Mouse (Mus musculus): ENCODE data around the gene Ift140.
"Not testable (repeated sequence)": the region's sequence is repeated elsewhere in the genome, so short reads cannot be mapped to it uniquely, and the experiment has no call there.

Ift140 gene

DNA sequence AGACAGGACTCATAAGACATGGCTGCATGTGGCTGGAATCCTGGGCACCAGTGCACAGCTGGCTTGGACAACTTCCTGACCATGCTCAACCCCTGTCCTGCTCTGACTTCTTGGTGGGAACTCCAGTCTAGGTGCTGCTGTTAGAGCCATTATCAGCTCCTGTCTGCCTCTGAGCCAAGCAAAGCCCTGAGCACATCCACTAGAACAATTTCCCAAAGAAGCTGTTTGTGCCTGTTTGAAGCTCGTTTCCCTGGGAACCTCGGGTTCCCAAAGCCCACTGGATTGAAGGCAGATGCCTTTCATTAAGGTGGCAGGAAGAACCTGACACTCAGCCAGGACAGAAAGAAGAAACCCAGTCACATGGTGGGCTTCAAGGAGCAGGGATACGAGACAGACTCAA is 104.5 kb downstream of the Ift140 start, which contains the start of gene Ptx4:
Gene Ptx4, plus strand, starts transcription at position 355 of the 400 bp plus-strand sequence.
- no peak for DNase-seq

DNA sequence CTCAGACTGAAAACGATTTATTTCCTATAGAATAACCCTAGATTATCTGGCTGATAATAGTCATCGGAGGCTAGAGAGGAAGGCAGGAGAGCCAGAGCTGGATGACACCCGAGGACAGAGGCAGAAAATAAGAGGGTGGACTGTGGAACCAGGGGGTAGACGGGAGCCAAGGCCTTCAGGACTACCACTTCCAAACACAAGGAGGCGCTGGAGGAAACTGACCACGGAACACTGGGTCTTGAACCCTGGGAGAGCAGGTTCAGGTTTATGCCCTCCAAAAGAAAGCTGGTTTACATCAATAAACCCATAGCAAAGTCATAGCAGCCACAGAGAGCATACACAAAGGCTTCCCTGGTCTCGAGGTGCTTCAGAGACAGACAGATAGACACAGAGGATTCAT is 108.1 kb downstream of the Ift140 start:
- DNase-seq, result no peak

GRCm38 (mm10) chr17:25125442-25126060 is 109.7 kb downstream of the Ift140 start:
- not testable (repeated sequence) for DNase-seq

DNA sequence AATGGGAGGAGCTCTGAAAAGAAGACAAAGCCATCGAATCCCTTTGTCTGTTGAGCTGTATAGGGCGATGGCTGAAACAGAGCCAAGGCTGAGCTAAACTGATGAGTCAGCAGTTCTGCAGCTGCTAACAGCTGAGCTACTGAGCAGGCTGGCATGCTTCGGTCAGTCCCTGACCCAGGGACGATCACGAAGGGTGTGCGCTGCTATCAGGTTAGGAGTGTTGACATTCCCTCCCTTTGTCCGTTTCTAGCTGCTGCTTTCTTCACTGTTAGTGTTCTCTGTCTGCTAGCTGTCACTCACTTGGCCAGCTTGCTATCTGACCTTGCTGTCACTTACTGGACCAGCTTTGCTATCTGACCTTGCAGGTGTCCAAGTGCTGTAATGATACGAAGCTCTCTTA is 111.2 kb downstream of the Ift140 start:
- DNase-seq, result no peak

- no peak for DNase-seq
Measured at GRCm38 (mm10) chr17:25127681-25128080, 111.8 kb downstream of the Ift140 start.

GRCm38 (mm10) chr17:25130060-25130459 is 114.2 kb downstream of the Ift140 start:
- no peak for DNase-seq

GRCm38 (mm10) chr17:25133275-25133698 is 117.4 kb downstream of the Ift140 start, which contains the start of gene Clcn7:
Gene Clcn7 (plus strand): TSS chr17:25133391.
- DNase-seq, result peak; percentile 98 to 99

- DNase-seq, result no peak
Measured at GRCm38 (mm10) chr17:25135622-25136021, 119.7 kb downstream of the Ift140 start.

DNA sequence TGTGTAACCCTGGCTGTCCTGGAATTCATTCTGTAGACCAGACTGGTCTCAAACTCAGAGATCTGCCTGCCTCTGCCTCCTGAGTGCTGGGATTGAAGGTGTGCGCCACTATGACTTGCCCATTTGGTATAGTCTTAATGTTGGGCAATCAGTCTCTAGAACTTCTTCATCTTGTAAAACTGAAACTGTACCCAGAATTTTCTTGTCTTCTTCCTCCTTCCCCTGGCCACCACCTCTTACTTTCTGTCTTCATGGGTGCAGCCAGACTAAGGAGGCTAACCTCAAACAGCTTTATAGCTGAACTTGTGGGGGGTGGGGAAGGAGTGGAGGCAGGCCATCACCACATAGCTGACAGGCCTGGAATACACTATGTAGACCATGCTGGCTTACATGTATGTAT is 122.9 kb downstream of the Ift140 start:
- DNase-seq, result no peak

- peak; percentile 26 to 37 for DNase-seq
Measured at GRCm38 (mm10) chr17:25139960-25140359, 124.1 kb downstream of the Ift140 start.

Data from cerebellum, postnatal 10 days (tissue).